Mouse (Mus musculus) lung, postnatal 36 days (tissue): ENCODE measurements around the gene Tns4.

Experiments
- DNase-seq: peaks from one replicate; pipeline ENCODE4 v3.0.0; 2022; ENCODE audit warnings: mixed read lengths

Tns4 gene

DNA sequence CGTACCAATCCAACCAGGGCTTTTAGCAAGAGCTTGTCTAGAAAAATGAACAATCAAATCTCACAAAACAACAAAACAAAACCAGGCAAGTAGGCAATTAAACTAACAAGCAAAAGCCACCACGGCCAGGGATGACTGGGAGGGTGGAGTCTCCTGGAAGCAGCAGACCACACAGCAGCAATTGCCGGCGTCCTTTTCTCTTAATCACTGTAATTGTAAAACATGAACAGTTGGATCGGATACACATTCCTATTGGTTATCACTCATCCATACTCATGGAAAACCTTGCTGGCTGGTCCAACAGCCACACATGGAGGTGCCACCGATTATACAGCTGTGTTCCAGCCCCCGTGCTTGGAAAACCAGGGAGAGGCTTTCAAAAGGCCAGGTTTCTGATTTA, 28.8 kb upstream of the Tns4 start:
- DNase-seq: no peak

DNA sequence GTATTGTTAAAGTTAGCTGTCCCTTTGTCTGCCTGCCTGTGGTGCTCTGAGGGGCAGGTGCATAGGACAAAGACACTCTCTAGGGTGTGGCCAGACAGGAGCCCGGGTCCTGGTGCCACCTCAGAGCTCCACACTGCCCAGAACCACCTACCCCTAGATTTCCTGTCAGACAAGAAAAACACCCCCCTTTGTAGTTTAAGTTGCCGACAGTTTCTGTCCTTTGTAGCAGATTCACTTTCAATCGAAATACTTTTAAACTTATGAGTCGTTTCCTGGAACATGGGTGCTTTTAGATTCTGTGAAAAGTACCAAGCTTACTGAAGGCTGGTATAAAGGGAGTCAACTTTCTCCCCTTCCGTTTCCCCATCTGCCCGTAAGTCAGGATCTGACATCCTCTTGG, 26.8 kb upstream of the Tns4 start:
- DNase-seq: no peak

DNA sequence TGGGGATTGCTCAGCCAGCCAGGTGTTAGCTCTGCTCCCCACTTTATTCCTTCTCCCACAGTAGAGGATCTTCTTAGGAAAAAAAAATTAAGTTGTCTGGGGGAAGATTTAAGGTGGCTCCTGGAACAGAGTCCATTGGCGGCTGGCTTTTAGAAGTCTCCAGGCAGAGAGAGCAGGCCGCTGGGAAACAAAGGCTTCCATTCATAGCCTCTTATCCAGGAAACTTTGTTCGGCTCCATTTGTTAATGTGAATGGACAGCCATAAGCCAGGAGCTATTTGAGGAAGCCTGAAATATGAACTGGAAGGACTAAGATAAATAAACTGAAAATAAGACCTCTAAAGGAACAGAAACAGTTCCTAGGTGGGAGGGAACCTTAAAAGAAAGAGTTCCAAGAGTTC, 24.0 kb upstream of the Tns4 start:
- DNase-seq: no peak

DNA sequence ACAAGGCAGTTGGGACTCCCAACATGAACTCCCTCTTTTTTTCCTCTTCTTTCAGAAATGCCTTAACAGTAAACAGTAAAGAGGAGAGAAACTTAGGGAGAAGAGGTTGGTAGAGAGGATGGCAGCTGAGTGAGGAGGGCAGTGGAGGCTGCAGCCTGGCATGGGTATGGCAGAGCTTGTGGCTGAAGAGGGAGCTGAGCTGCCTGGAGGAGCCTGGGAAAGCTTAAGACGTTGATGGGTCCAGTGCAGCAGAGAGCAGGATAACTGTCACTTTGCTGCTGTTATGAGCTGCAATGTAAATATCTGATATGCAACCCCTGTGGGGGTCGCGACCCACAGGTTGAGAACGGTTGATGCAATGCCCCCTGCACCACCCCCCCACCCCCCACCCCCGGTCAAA, 23.6 kb upstream of the Tns4 start:
- no peak for DNase-seq

DNA sequence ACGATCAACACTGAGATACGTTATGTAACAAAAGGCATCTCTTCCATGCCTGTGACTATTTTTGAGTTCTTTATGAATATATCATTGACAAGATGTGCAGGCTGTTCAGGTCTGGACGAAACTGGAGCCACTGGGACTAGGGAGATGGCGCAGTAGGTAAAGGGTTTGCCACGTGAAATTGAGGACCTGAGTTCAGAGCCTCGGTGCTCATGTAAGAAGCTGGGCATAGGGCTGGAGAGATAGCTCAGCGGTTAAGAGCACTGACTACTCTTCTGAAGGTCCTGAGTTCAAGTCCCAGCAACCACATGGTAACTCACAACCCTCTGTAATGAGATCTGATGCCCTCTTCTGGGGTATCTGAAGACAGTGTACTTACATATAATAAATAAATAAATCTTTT, 22.5 kb upstream of the Tns4 start:
- DNase-seq: no peak

DNA sequence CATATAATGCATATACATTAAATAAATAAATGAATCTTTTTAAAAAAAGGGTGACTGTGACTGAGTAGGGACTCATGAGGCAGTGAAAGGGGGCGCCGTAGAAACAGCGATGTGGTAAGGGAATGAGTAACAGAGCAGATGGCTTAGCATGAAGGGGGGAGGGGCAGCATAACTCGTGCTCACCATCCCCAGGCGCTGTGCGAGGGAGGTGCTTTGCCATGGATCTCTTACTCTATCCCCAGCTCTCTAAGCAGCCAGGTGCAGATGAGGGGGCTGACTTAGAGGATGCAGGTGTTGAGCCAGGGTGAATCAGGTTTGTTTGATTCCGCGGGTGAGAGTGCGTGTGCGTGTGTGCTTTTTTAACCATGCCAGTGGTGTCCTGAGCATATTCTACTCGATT, 22.0 kb upstream of the Tns4 start:
- DNase-seq: no peak

DNA sequence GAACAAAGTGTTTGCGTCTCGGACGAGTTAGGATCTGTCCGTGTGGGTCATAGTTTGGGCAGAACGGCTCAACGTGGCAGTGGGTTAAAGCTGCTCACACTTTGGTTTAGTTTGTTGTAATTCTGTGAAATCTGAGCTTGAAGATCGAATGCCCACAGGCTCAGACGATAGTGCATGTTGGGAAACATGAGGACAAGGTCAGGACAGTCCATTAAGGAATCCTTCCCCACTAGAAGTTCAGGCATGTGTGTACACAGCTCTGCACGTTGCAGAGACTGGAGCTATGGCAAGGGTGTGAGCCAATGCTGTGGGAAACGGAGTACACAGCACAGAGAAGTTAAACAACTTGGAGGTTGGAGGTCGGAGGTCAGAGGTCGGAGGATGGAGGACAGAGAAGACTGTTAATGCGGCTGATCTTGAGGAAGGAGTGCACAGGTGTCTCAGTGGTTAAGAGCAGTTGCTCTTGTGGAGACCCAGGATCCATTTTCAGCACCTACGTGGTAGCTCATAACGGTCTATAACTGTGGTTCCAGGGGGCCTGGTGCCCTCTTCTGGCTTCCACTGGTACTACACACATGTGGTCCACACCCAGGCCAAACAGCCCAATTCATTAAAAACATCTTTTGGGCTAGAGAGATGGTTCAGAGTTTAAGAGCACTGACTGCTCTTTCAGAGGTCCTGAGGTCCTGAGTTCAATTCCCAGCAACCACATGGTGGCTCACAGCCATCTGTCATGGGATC, 21.4 kb upstream of the Tns4 start:
- DNase-seq: no peak

DNA sequence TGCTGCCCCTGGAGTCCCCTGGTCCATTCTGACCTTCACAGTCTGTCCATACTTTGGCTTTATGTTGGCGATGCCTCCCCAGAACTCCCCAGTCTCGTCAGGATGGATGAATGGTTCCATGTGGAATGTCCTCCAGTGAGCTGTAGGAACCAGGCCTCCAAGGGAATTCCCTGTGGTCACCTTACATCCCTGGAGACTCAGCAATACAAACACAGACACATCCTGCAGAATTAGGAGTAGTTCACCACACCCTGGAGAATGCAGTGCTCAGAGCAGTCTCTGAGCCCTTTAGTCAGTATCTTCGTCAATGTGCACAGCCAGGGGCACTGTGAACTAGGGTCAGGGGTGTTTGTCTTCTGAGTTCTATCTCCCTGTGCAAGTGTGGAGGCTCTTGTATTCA, 19.2 kb upstream of the Tns4 start:
- no peak for DNase-seq

DNA sequence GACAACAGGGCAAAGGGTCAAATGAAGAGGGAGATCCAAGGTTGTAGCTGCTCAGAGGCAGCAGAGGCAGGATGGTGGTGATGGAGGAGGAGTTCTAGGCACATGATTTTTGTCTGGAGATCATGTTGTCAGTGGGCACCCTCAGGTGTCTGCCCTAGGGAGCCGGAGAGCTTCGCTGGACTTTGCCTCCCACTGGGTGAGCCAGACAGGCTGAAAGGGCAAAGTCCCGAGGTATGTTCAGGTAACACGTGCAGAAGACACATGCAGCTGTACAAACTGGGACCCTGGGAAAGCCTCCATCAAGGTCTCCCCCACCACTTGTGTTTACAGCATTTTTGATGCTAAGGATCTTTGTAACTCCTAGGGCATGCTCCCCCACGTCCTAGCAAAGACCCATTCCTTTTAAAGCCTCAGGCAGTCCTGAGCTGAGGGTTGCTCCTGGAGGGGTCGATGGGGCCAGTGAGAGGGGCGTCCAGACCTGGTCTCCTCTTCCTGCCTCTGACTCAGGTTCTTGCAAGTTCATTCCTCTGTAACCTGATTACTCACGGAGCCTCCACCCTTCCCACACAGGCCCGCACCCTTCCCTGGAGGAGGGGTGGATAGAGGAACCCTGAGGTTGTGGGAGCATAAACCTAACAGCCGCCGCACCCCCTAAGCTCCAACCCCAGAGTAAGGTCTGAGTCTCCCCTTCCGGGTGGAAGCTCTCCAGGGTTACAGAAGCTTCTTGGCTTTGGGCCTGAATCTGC, 17.0 kb upstream of the Tns4 start:
- no peak for DNase-seq

- DNase-seq: peak; percentile 45
These were observed 15.7 kb upstream of the Tns4 start for GRCm38 (mm10) chr11:99104609-99105410.

GRCm38 (mm10) chr11:99102575-99103270, 13.6 kb upstream of the Tns4 start:
- no peak for DNase-seq

- DNase-seq: no peak
These were observed 12.6 kb upstream of the Tns4 start for GRCm38 (mm10) chr11:99101693-99102092.

GRCm38 (mm10) chr11:99100215-99100614, 11.1 kb upstream of the Tns4 start:
- no peak for DNase-seq

- no peak for DNase-seq
These were observed 10.4 kb upstream of the Tns4 start for GRCm38 (mm10) chr11:99099516-99099915.

DNA sequence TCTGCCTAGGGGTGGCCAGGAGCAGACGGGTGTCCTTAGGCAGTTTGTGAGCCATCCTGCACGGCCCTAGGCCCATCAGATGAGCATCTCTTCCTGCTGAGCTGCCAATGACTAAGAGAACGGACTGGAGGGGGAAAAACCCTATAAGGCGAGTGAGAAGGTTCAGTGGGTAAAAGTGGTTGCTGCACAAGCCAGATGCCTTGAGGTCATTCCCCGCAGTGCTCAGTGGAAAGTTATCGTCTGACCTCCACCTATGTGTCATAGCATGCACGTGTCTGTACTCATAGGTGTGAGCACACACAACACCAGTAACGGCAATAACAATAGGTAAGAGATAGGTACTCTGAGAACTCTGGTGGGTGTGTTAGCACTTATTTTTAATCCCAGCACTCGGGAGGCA, 9.8 kb upstream of the Tns4 start:
- no peak for DNase-seq

- no peak for DNase-seq
These were observed 8.1 kb upstream of the Tns4 start for GRCm38 (mm10) chr11:99096996-99097774.

GRCm38 (mm10) chr11:99096417-99096816, 7.3 kb upstream of the Tns4 start:
- DNase-seq: no peak

DNA sequence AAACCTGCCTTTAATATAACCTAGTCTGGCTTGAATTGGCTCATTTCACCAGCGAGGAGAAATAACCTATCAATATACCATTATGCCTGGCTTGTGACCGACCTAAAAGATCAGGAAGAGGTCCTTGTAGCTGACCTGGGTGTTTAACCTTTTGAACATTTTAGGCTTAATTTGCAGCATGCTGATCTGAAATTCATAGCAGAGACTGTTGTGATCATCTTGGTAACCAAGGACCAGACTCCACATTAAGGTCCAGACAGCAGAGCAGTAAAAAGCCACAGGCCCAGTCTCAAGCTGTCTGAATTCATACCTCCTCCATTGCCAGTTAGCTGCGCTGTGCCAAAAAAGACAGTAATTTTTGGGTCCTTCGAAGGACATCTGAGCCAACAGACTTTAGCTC, 6.7 kb upstream of the Tns4 start:
- no peak for DNase-seq

DNA sequence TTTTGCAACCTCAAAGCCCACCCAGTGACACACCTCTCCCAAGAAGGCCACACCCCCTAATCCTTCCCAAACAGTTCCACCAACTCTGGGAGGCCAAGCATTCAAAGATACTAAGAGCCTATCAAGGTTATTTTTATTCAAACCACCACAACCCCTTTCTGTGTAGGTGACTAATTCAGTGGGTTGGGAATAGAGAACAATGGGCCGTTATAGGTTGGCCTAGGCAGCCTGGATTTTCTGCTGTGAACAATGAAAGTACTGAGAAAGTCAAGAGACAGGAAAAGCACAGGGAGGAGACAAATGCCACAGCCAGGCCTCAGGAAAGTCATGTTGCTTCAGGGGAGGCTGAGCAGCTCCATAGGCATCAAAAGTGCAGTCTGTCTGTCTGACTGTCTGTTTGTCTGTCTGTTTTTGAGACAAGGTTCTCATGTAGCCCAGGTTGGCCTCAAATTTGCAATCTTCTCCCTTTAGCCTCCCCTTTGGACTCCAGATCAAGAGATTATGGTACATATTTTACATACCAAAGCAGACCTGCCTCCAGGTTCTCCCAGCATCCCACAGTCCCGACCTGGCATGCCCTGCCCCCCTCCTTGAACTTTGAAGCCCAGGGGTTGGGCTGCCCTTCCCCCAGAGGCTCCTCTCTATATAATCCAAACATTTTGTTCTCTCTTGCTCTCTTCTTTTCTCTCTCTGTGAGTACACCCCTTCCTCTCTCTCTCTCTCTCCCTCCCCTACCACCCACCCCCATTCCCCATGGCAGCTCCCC, 6.0 kb upstream of the Tns4 start:
- no peak for DNase-seq

GRCm38 (mm10) chr11:99093740-99094139, 4.6 kb upstream of the Tns4 start:
- DNase-seq: no peak

DNA sequence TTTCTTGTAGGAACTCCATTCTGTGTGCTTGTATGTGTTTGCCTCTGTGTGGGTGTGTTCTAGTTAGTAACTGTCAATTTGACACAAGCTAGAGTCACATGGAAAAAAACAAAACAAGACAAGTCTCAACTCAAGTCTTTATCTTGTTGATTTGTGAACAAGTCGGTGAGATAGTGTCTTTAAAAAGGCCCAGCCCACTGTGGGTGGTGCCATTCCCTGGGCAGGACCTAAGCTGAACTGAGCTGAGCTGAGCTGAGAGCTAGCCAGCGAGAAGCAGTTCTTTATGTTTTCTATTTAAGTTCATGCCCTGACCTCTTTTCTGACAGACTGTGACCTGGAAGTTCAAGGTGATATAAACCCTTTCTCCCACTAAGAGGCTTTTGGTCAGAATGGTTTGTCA, 2.6 kb upstream of the Tns4 start:
- DNase-seq: no peak

GRCm38 (mm10) chr11:99090391-99090790, 1.3 kb upstream of the Tns4 start:
- no peak for DNase-seq
